Mouse (Mus musculus) heart, embryonic 13.5 days (tissue): ENCODE data around the gene Siah1b. TPM values are rescaled to one million over a fixed set of nuclear protein-coding genes. Genes with fewer than 3 reads are reported as not detected.

Experiments
- ATAC-seq: fragments of 200-750 bp; cut with Nextera tagmentation; 2 replicates; pipeline ENCODE4 v1.8.0; 2017; ENCODE audit warnings: moderate TSS enrichment; ENCODE audit not compliant: insufficient number of reproducible peaks, low FRiP score, low TSS enrichment; ENCODE audit errors: extremely low read depth
- H3K27ac ChIP-seq: fragments of 300-500 bp; sonication (generic); replicated peaks from 2 replicates; pipeline ENCODE4 v1.5.1; 2015; ENCODE audit warnings: moderate library complexity, mild to moderate bottlenecking, inconsistent platforms
- H3K27me3 ChIP-seq: fragments of 300-500 bp; sonication (generic); replicated peaks from 2 replicates; pipeline ENCODE4 v1.6.1; 2015; ENCODE audit warnings: mild to moderate bottlenecking, inconsistent platforms
- H3K36me3 ChIP-seq: fragments of 300-500 bp; sonication (generic); 2 replicates; pipeline ENCODE4 v1.6.1; 2015; ENCODE audit warnings: mild to moderate bottlenecking, inconsistent platforms
- H3K4me1 ChIP-seq: fragments of 300-500 bp; sonication (generic); 2 replicates; pipeline ENCODE4 v1.6.1; 2015; ENCODE audit warnings: inconsistent platforms
- H3K4me2 ChIP-seq: fragments of 300-500 bp; sonication (generic); 2 replicates; pipeline ENCODE4 v1.6.1; 2015; ENCODE audit warnings: inconsistent platforms, mild to moderate bottlenecking, moderate library complexity
- H3K4me3 ChIP-seq: fragments of 300-500 bp; sonication (generic); 2 replicates; pipeline ENCODE4 v1.5.1; 2015; ENCODE audit warnings: moderate library complexity, mild to moderate bottlenecking, inconsistent platforms
- H3K9ac ChIP-seq: fragments of 300-500 bp; sonication (generic); 2 replicates; pipeline ENCODE4 v1.6.1; 2015; ENCODE audit warnings: inconsistent platforms, mild to moderate bottlenecking, moderate library complexity
- H3K9me3 ChIP-seq: fragments of 300-500 bp; sonication (generic); 2 replicates; pipeline ENCODE4 v1.6.1; 2016; ENCODE audit warnings: inconsistent platforms
- WGBS: fragments of 180-500 bp; shearing (Covaris S2); methylation state at CpG from one replicate; pipeline ENCODE4 v1.1.7; 2015; ENCODE audit warnings: mixed read lengths; 5-methylcytosine and 5-hydroxymethylcytosine counted together
- polyA plus RNA-seq: library from polyadenylated mRNA; unstranded; fragments of >200 nt; fragmentation: Nextera tagmentation; extraction: Ambion mirVana; gene quantifications from 2 replicates; pipeline ENCODE4 v1.2.1, GENCODE M21; 2015

Siah1b gene
- polyA plus RNA-seq, 1 experiment from 2014 or later = 18.8 TPM

DNA sequence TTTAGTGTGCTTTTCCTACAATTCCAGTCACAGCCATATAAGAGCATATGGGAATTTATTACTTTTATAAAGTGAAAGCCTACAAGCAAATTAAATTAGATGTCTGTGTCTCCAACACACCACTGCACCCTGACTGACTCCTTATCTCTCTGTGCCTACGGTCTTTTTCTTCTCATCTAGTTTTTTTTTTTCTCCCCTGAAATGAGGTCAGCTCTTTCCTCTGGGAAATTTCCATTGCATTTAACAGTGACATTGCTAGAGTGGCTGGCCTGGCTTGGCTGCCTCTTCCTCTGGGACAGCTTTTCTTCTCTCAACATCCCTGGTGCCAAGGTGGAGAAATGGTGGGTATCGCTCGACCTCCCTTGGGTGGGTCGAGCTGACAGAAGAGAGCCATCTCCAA is 12.3 kb upstream of the Siah1b start, which contains the start of gene Cltrn:
Gene Cltrn (plus strand): TSS at position 249 of the 400 bp plus-strand sequence.
- 71% methylated on average over 4 of the region's 4 CpGs for WGBS
- no peaks in the 10 kb centered on the region for H3K9me3 ChIP-seq

DNA sequence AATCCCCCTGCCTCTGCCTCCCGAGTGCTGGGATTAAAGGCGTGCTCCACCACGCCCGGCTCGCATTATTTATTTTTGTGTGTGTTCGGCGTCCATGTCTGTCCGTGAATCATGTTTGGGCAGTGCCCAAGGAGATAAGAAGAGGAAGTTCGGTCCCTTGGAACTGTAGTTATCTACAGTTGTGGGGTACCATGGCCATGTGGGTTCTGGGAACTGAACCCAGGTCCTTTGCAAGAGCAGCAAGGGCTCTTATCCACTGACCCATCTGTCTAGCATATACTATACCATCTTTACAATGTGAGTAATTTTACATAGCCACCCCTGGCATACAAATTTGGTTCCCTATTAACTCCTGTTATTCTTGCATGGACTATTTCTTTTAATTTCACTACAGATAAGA is 5.7 kb upstream of the Siah1b start:
- no peak overlapping the region for H3K4me3 ChIP-seq
- H3K27ac ChIP-seq = no peak overlapping the region
- H3K9me3 ChIP-seq = no peaks in the 10 kb centered on the region
- H3K4me2 ChIP-seq = no peak overlapping the region
- WGBS = 85% methylated on average over 9 of the region's 9 CpGs
- H3K36me3 ChIP-seq = no peaks in the 10 kb centered on the region
- ATAC-seq = no peak
- peaks cover 5% of the 10 kb centered on the region for H3K27me3 ChIP-seq
- H3K9ac ChIP-seq = no peak overlapping the region
- no peaks in the 10 kb centered on the region for H3K4me1 ChIP-seq

More for the DNA sequence above, 12.3 kb upstream of the Siah1b start, which contains the start of gene Cltrn:
- Histone ChIP-seq H3K4me2 (no peak within 1 kb of the TSS), H3K36me3 (no peaks in the 10 kb centered on the region), H3K4me1 (peaks cover 5% of the 10 kb centered on the region; the same call in 1 of the 2 replicates), H3K27me3 (peaks cover 13% of the 10 kb centered on the region), H3K27ac (no peak within 1 kb of the TSS), H3K9ac (no peak within 1 kb of the TSS), H3K4me3 (no peak within 1 kb of the TSS)
- no peak for ATAC-seq

DNA sequence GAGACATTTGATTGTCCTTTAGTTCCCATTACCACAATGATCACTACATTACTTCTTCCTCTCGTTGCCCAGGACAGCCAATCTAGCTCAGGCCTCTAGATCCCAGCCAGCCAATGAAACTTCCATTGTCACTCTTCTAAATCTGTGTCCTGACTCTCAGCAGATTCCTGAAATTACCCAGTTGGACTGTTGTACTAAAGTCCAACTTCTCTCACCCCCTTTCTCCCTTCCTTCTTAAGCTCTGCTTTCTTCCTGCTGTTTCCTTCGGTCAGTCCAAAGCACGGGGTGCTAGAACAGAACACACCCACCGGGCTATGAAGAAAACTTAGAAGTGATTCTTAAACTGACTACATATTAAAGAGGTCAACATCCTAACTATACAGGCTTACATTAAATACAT is 7.3 kb downstream of the Siah1b start:
- H3K4me3 ChIP-seq = no peak overlapping the region
- no peak overlapping the region for H3K27ac ChIP-seq
- no peak for ATAC-seq
- no peak overlapping the region for H3K4me2 ChIP-seq
- WGBS = 85% methylated on average over 4 of the region's 4 CpGs
- no peaks in the 10 kb centered on the region for H3K4me1 ChIP-seq
- H3K36me3 ChIP-seq = peaks cover 24% of the 10 kb centered on the region
- no peaks in the 10 kb centered on the region for H3K27me3 ChIP-seq
- H3K9me3 ChIP-seq = no peaks in the 10 kb centered on the region
- H3K9ac ChIP-seq = no peak overlapping the region

DNA sequence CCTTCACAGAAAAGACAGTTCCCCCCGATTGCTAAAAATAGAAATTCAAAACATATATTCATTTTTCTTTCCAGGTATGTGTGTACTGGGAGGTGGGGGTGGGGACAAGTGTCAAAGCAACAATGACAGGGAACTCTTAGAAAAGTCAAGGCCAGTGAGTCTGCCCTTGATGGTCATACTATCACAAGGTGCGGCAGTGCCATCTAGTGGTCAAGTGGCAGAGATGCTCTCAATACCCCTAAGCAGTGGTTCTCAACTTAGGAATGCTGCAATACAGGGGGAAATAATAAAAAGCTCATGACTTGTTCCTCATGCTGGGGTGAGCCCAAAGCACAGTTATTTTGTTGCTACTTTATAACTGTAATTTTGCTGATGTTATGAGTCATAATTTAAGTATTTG is 10.1 kb downstream of the Siah1b start:
- 5% methylated on average over 2 of the region's 2 CpGs for WGBS
- H3K27me3 ChIP-seq = no peaks in the 10 kb centered on the region
- H3K4me1 ChIP-seq = no peaks in the 10 kb centered on the region
- no peak overlapping the region for H3K9ac ChIP-seq
- no peak overlapping the region for H3K27ac ChIP-seq
- H3K36me3 ChIP-seq = peaks cover 3% of the 10 kb centered on the region; the same call in 1 of the 2 replicates
- H3K4me2 ChIP-seq = no peak overlapping the region
- no peak overlapping the region for H3K4me3 ChIP-seq
- no peak for ATAC-seq
- H3K9me3 ChIP-seq = no peaks in the 10 kb centered on the region

DNA sequence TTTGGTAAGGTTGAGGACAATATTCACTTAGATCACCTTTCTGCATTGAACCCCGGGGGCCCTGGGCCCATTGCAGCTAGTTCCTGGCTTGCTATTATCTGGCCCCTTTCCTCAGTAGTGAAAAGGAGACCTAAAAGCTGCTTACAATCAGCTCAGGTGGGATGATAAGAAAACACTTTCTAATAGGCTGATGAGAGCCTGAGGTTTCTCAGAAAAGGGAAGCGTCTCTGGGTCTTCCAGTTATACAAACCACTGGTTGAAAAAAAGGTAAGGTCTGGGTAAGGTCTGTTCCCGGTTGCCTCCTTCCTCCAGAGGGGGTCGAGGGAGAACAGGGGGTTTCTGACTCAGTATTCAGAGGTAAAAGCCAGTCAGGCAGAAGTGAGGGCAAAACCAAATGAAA is 17.2 kb downstream of the Siah1b start:
- 55% methylated on average over 4 of the region's 4 CpGs for WGBS

DNA sequence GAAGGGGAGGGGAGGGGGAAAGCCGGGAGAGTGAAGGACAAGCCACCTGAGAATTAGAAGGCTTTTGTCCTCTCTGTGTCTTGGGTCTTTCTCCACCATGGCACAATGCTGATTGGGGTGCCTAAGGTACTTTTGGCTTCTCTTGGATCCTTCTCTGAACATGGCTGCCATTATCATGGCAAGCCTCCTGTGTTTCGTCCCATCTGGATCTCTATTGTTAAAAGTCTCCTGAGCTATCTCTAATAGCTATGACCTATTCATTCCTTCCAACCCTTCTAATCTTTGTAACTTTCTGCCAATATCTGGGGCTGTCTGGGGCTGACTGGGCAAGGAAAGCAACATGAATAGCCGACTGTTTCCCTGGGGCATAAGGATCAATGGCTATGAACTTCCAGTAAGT is 17.8 kb downstream of the Siah1b start:
- Histone ChIP-seq H3K9me3 (no peaks in the 10 kb centered on the region), H3K4me3 (no peak overlapping the region), H3K27me3 (0 out of 2 replicates have a peak, but pooled peaks cover 3% of the 10 kb centered on the region), H3K9ac (no peak overlapping the region), H3K36me3 (no peaks in the 10 kb centered on the region), H3K27ac (no peak overlapping the region), H3K4me2 (no peak overlapping the region), H3K4me1 (no peaks in the 10 kb centered on the region)
- WGBS = 74% methylated on average over 3 of the region's 3 CpGs
- ATAC-seq = no peak

More for the DNA sequence above, 17.2 kb downstream of the Siah1b start:
- Histone ChIP-seq H3K9ac (no peak overlapping the region), H3K36me3 (no peaks in the 10 kb centered on the region), H3K9me3 (no peaks in the 10 kb centered on the region), H3K4me2 (no peak overlapping the region), H3K27ac (no peak overlapping the region), H3K27me3 (0 out of 2 replicates have a peak, but pooled peaks cover 3% of the 10 kb centered on the region), H3K4me1 (no peaks in the 10 kb centered on the region), H3K4me3 (no peak overlapping the region)
- no peak for ATAC-seq

DNA sequence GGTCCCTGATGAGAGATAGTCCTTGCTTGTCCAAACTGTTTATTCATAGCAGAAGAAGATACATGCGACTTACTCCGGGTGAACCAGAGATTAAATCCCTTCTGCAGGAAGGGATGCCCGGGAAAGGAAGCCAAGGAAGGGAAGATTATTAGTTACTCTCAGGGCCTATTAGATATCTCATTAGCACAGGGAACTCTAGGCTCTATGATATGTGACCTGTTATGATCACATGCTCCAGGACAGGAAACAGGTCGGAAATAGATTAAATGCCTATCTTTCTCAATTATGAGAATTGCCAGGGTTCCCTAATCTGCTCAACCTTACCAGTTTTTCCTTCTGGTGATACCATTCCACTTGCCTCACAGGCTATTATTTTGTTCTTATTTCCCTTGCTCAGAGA is 20.6 kb downstream of the Siah1b start:
- no peaks in the 10 kb centered on the region for H3K4me1 ChIP-seq
- H3K4me3 ChIP-seq = no peak overlapping the region
- 64% methylated on average over 4 of the region's 4 CpGs for WGBS
- H3K27me3 ChIP-seq = no peaks in the 10 kb centered on the region
- ATAC-seq = no peak
- no peak overlapping the region for H3K9ac ChIP-seq
- H3K27ac ChIP-seq = no peak overlapping the region
- no peak overlapping the region for H3K4me2 ChIP-seq
- H3K9me3 ChIP-seq = no peaks in the 10 kb centered on the region
- H3K36me3 ChIP-seq = no peaks in the 10 kb centered on the region

DNA sequence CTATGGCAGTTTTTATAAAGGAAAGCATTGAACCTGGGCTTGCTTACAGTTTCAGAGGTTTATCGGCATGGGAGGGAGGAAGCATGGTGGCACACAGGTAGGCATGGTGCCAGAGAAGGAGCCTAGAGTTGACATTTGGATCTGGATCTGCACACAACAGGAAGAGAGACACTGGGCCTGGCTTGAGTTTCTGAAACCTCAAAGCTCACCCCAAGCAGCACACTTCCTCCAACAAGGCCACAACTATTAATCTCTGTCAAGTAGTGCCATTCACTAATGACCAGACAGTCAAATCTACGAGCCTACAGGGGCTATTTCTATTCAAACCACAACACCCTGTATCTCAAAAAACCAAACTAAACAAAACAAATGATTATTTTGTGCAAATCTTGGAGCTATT is 29.6 kb downstream of the Siah1b start:
- no peak for ATAC-seq
- Histone ChIP-seq H3K27ac (no peak overlapping the region), H3K9me3 (no peaks in the 10 kb centered on the region), H3K4me2 (no peak overlapping the region), H3K4me1 (no peaks in the 10 kb centered on the region), H3K27me3 (no peaks in the 10 kb centered on the region), H3K4me3 (no peak overlapping the region), H3K36me3 (no peaks in the 10 kb centered on the region), H3K9ac (no peak overlapping the region)
- 62% methylated on average over 2 of the region's 2 CpGs for WGBS

DNA sequence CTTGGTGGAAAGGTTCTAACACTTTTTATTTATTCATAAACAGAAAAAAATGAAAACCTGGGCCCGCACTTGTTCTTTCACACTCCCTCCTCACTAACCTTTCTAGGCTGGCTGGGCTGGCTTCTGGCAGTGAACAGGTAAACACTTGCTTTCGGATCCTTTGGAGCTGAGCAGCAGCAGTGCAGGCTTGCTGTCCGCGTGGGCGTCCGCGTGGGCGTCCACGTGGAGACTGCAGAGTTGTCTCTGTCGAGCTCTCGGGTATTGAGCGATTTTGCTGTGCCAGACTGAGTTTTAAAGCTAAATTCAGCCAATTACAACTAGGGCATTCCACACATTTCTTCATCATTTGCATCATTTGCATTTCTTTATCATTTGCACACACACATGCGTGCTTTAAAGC is 34.2 kb downstream of the Siah1b start:
- WGBS = 62% methylated on average over 13 of the region's 13 CpGs
- H3K4me3 ChIP-seq = no peak overlapping the region
- H3K9ac ChIP-seq = no peak overlapping the region
- no peak for ATAC-seq
- H3K27me3 ChIP-seq = no peaks in the 10 kb centered on the region
- no peaks in the 10 kb centered on the region for H3K9me3 ChIP-seq
- no peak overlapping the region for H3K4me2 ChIP-seq
- no peaks in the 10 kb centered on the region for H3K36me3 ChIP-seq
- H3K27ac ChIP-seq = no peak overlapping the region
- H3K4me1 ChIP-seq = no peaks in the 10 kb centered on the region

DNA sequence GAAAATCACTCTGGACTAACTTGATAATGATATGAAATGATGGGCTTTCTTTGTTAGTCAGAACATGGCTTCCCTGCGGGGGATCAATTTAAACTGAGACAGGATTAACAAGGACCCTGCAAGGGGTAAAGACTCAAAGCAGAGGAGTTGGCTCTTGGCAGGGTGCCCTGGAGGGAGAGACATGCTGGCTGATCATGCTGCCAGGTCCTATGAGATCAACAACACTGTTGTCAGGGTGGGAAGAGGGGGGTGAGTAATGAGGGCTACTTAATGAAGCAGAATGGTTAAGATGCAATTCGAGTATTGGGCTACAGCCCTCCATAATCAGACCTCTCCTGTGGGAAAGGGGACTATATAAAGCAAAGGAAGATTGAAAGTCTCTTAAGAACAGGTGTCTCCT is 37.4 kb downstream of the Siah1b start:
- no peak overlapping the region for H3K4me3 ChIP-seq

DNA sequence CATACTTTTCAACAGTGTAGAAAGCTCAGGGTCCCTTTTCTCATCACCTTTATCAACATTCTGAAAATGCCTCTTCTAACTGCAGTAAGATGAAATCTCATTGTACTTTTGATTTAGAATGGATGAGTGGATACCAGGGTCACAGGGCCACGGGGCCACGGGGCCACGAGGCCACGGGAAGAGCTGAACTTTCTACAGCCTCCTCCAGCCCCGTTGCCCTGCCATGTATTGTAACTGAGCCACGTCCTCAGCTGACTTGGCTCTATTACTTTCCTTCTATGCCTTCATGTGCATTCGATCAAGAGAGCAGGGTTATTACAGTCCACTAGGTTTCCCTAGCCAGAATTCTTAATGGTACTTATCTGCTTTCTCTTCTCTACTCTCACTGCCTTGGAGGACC is 40.4 kb downstream of the Siah1b start:
- H3K9me3 ChIP-seq = no peaks in the 10 kb centered on the region
- H3K27me3 ChIP-seq = no peaks in the 10 kb centered on the region
- ATAC-seq = no peak
- no peak overlapping the region for H3K27ac ChIP-seq
- no peak overlapping the region for H3K9ac ChIP-seq
- no peak overlapping the region for H3K4me2 ChIP-seq
- 75% methylated on average over 7 of the region's 7 CpGs for WGBS
- no peak overlapping the region for H3K4me3 ChIP-seq
- H3K4me1 ChIP-seq = no peaks in the 10 kb centered on the region
- no peaks in the 10 kb centered on the region for H3K36me3 ChIP-seq

More for the DNA sequence above, 37.4 kb downstream of the Siah1b start:
- Histone ChIP-seq H3K4me1 (no peaks in the 10 kb centered on the region), H3K9me3 (no peaks in the 10 kb centered on the region), H3K9ac (no peak overlapping the region), H3K27ac (no peak overlapping the region), H3K4me2 (no peak overlapping the region), H3K27me3 (no peaks in the 10 kb centered on the region), H3K36me3 (no peaks in the 10 kb centered on the region)
- ATAC-seq = no peak
- 41% methylated on average over 2 of the region's 2 CpGs for WGBS

DNA sequence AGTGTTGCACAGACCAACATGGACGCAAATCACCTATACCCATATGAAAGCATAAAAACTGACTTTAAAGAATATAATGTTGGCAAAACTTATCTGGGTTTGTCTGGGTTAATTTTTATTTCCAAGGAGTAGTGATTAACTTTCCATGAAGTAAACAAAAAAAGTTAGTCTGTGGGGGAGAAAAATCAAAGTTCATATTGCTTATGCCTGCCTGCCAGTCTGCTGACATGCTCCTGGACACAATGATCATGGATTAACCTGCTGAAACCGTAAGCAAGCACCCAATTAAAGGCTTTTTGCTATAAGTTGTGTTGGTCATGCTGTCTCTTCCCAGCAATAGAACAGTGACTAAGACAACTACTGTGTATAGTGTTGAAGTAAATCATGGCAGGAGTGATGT is 40.9 kb downstream of the Siah1b start:
- H3K9me3 ChIP-seq = no peaks in the 10 kb centered on the region
- no peak overlapping the region for H3K4me3 ChIP-seq

More for the DNA sequence above, 40.9 kb downstream of the Siah1b start:
- Histone ChIP-seq H3K27me3 (no peaks in the 10 kb centered on the region), H3K27ac (no peak overlapping the region), H3K4me1 (no peaks in the 10 kb centered on the region), H3K9ac (no peak overlapping the region), H3K4me2 (no peak overlapping the region), H3K36me3 (no peaks in the 10 kb centered on the region)
- 86% methylated on average over 2 of the region's 2 CpGs for WGBS
- ATAC-seq = no peak
